Comparison of ENCODE assay signal across 28 mouse cellular contexts in the genomic region with DNA sequence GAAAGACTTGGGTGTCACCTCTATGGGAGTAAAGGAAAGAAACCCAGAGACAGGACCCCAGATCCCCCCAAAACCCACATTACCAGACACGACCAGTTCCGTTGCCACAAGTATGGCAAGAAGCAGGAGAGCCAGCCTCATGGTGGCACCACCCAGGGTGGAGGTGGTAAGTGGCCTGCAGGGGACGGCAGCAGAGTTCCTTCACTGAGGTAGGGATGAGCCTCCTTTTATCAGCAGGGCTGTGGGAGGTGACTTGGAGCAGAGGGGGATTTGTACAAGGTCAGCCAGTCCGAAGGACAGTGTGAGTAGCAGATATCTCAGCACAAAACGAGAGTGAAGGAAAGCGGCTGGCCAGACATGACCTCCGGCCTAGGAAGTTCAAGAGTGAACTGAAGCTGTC. TPM values are rescaled to one million over a fixed set of nuclear protein-coding genes. Genes with fewer than 3 reads are reported as not detected.
DNase-seq lines count a peak whose midpoint lies in the region; ATAC-seq and TF ChIP-seq lines count a peak whose summit lies in the region.
"Had no signal": no experiment of that assay in that cellular context is flagged by ENCODE, and none has a peak within 500 bp of the region (broad histone marks: within the 10 kb centered on the region; RNA-seq: fewer than 3 reads in every experiment).

A gene (minus strand): TSS at position 206 of the 400 bp plus-strand sequence.

- no peak within 1 kb of the TSS for H3K9ac ChIP-seq in kidney, embryonic 16.5 days (replicated peaks; ENCODE audit: low read length)
- H3K9ac ChIP-seq: embryonic facial prominence, embryonic 15.5 days; hindbrain, embryonic 14.5 days had no signal

- no peaks in the 10 kb centered on the region for H3K9me3 ChIP-seq in kidney, embryonic 16.5 days (ENCODE audit: low read length)
- H3K9me3 ChIP-seq: embryonic facial prominence, embryonic 15.5 days; forebrain, embryonic 10.5 days; hindbrain, embryonic 10.5 days had no signal

- peak; percentile 26 for DNase-seq in adrenal gland, postnatal 10 days
- no peak for DNase-seq in adrenal gland, adult 18-20 months (ENCODE audit: low spot score in 2 of 2)
- no peak for DNase-seq in kidney, adult 8-10 months
- peak; percentile 32 for DNase-seq in adrenal gland, postnatal 14 days
- no peak for DNase-seq in spleen, adult 18-20 months
- DNase-seq: cerebellum, adult 11 months; cerebellum, adult 8-10 months; cerebellum, postnatal 14 days; embryo, embryonic 11 days; gastrocnemius, adult 2 months; gastrocnemius, postnatal 36 days; heart, adult 18-20 months had no signal

- no peak within 1 kb of the TSS for H3K4me3 ChIP-seq in kidney, embryonic 16.5 days (ENCODE audit: low read length)
- peak within 1 kb of the TSS; percentile 58 for H3K4me3 ChIP-seq in testis, adult 2 months (ENCODE audit: control insufficient read depth, low read depth, low read length)
- H3K4me3 ChIP-seq: embryonic facial prominence, embryonic 15.5 days; erythroblast, embryonic 14.5 days; forebrain, embryonic 10.5 days; gastrocnemius, adult 2 months; hindbrain, embryonic 10.5 days had no signal

- 54% methylated on average over 7 of the region's 7 CpGs for WGBS in kidney, embryonic 16.5 days

- no peaks in the 10 kb centered on the region for H3K27me3 ChIP-seq in kidney, embryonic 16.5 days (ENCODE audit: insufficient read depth, low read length)
- no peaks in the 10 kb centered on the region for H3K27me3 ChIP-seq in testis, adult 2 months (ENCODE audit: control insufficient read depth, insufficient read depth, low read length)
- H3K27me3 ChIP-seq: embryonic facial prominence, embryonic 15.5 days; Patski had no signal

- no peak; the same call in 1 of the 2 replicates for ATAC-seq in kidney, embryonic 16.5 days (ENCODE audit: low FRiP score, low TSS enrichment)
- ATAC-seq: activated CD4-positive, CD25-positive, alpha-beta regulatory T cell, adult 4 months; forebrain, embryonic 14.5 days; Patski had no signal

- no peak within 1 kb of the TSS; the same call in 1 of the 2 replicates for H3K27ac ChIP-seq in kidney, embryonic 16.5 days (ENCODE audit: low read length)
- H3K27ac ChIP-seq in testis, adult 2 months (ENCODE audit: control insufficient read depth, insufficient read depth, low read depth, low read length) = peak within 1 kb of the TSS; percentile 61
- H3K27ac ChIP-seq: embryonic facial prominence, embryonic 15.5 days; forebrain, embryonic 10.5 days; gastrocnemius, adult 2 months; hindbrain, embryonic 10.5 days; hindbrain, embryonic 14.5 days had no signal

- TF ChIP-seq POLR2A in testis, adult 2 months (IDR thresholded peaks at IDR 0.05; ENCODE audit: control insufficient read depth, low read depth, low read length) = peak; percentile 64; the same call in 1 of the 2 replicates

- no peak for TF ChIP-seq CTCF in testis, adult 2 months (IDR thresholded peaks at IDR 0.05; ENCODE audit: control insufficient read depth, insufficient read depth, insufficient replicate concordance, low read depth, low read length)

- H3K36me3 ChIP-seq in kidney, embryonic 16.5 days (ENCODE audit: insufficient read depth, low read length) = no peaks in the 10 kb centered on the region
- H3K36me3 ChIP-seq in testis, adult 2 months (ENCODE audit: control insufficient read depth, insufficient read depth, low read length) = no peaks in the 10 kb centered on the region
- H3K36me3 ChIP-seq: embryonic facial prominence, embryonic 15.5 days; forebrain, embryonic 10.5 days; hindbrain, embryonic 10.5 days had no signal

- H3K4me1 ChIP-seq in kidney, embryonic 16.5 days (ENCODE audit: insufficient read depth, low read length) = 0 out of 2 replicates have a peak, but pooled peaks cover 3% of the 10 kb centered on the region
- H3K4me1 ChIP-seq in testis, adult 2 months (ENCODE audit: control insufficient read depth, insufficient read depth, low read length) = no peaks in the 10 kb centered on the region
- H3K4me1 ChIP-seq: embryonic facial prominence, embryonic 15.5 days had no signal

- no peak within 1 kb of the TSS for H3K4me2 ChIP-seq in kidney, embryonic 16.5 days (replicated peaks; ENCODE audit: low read depth, low read length)
- H3K4me2 ChIP-seq: embryonic facial prominence, embryonic 15.5 days; heart, embryonic 11.5 days; hindbrain, embryonic 14.5 days had no signal

RNA-seq across cellular contexts. Expression of the gene that starts here (rescaled TPM):
- total RNA-seq in adrenal gland, postnatal 10 days (2021) = 1 to 10 TPM; 1.5 to 2.2 TPM
- under 1 TPM in 1 of 2 experiments, not detected in 1; 0.93 TPM for total RNA-seq in adrenal gland, adult 18-20 months (2021)
- 10.1 and 14.1 TPM in 2 replicates for polyA plus RNA-seq in kidney, embryonic 16.5 days (2015; fragmentation: Nextera tagmentation; extraction: Ambion mirVana)
- total RNA-seq in adrenal gland, postnatal 14 days (2021) = 2.0 and 2.5 TPM in 2 replicates
- polyA plus RNA-seq in testis, adult 2 months (2012; rRNA removed) = 710 and 946 TPM in 2 replicates
- total RNA-seq: CH12.LX; common myeloid progenitor, adult 5-6 weeks; gastrocnemius, adult 2 months; gastrocnemius, postnatal 36 days; heart, adult 18-20 months; heart, postnatal 25 days had no signal
- polyA plus RNA-seq: activated CD4-positive, CD25-positive, alpha-beta regulatory T cell, adult 4 months; brain, embryonic 14.5 days; embryonic facial prominence, embryonic 11.5 days; embryonic facial prominence, embryonic 15.5 days; erythroblast, embryonic 14.5 days; forebrain, embryonic 10.5 days; forebrain, embryonic 14.5 days; hindbrain, embryonic 10.5 days; hindbrain, embryonic 14.5 days; Patski had no signal

Comparison
In these comparisons a context has a peak if more than half of its experiments do, and no peak if none do; other contexts are left out.
1. RNA of the gene that starts here (polyA plus RNA-seq): 710 to 946 TPM in testis, adult 2 months; 10.1 to 14.1 TPM in kidney, embryonic 16.5 days; every median in the first group is over 10 times any median in the second.
2. DNase-seq: peak in adrenal gland, postnatal 10 days (single experiment) and adrenal gland, postnatal 14 days (single experiment); none in adrenal gland, adult 18-20 months (0 of 2), kidney, adult 8-10 months (0 of 2) and spleen, adult 18-20 months (0 of 2).